Mouse (Mus musculus): ENCODE data around the gene Sppl3. TPM values are rescaled to one million over a fixed set of nuclear protein-coding genes. Genes with fewer than 3 reads are reported as not detected.

Sppl3 gene
- 10 to 100 TPM in 1 of 2 experiments, 1 to 10 TPM in 1; 10.0 to 36.4 TPM for polyA plus RNA-seq (2012; fragmentation: generic; extraction: Trizol)

DNA sequence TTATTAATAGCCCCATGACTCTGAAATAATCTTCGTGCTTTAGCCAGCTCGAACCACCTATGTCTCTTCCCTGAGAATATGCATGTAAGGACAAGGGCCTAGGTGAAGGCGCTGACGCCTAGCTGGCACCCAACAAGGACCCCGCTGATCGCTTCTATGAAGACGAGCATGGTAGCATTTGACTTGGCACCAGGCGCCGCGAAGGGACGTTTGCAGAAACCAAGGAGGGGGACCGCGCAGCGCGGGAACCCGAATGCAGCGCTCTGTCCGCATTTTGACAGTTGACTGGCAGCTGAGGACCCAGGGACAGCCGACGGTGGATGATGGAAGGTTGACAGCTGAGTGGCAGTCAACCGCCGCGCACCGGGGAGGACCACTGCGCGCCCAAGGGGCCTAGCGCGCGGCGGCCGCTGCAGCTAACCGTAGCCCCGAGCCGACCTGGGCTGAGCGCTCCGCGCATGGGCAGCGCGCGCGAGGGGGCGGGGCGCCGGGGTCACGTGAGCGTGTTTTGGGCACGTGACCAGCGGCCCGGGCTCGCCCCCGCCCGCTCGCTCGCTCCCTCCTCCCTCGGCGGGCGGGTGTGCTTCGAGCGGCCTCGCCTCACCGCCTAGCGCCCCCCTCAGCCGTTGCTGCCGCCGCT lies at the start of gene Sppl3:
TSS of gene Sppl3 (plus strand) at position 561 of the 640 bp plus-strand sequence.

DNA sequence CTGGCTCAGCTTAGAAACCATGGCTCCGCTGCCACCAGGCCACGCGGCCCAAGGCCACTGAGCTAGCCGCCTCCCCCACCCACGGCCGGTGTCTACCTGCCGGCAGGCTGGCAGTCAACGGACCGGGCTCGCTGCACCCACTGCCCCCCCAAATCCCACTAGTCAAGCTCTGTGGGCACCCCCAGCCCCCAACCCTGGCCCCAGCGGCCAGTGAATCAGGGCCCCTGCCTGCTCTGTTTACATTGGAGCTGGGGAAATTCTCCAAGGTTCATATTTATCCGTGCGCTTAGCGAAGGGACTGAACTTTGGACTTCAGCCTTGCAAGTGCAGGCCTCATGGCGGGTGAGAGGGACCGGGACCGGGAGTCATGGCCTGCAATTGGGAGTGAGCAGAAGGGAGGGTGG lies 40.1 kb upstream of the Sppl3 start, which contains the start of gene Hnf1a:
TSS of gene Hnf1a (minus strand) at position 271 of the 404 bp plus-strand sequence.

DNA sequence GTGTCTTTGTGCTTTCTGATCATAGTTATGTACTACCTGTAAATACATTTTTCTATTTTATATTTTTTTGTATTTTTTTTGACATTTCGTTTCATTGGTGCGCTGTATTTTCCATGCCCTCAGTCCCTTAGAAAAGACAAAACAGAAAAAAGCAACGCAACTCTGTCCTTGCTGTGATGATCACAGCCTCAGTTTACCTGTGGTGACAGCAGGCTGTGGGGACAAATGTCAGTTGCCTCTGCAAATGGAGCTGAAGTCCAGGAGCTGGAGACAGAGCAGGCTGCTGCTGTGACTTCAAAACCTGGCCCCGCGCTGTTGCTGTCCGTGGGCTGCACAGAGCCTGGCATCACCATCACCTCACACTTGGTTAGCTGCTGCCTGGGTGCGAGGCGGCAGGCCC lies 87.3 kb downstream of the Sppl3 start, which contains the start of gene Gm10401:
TSS of gene Gm10401 (minus strand) at position 101 of the 400 bp plus-strand sequence.

DNA sequence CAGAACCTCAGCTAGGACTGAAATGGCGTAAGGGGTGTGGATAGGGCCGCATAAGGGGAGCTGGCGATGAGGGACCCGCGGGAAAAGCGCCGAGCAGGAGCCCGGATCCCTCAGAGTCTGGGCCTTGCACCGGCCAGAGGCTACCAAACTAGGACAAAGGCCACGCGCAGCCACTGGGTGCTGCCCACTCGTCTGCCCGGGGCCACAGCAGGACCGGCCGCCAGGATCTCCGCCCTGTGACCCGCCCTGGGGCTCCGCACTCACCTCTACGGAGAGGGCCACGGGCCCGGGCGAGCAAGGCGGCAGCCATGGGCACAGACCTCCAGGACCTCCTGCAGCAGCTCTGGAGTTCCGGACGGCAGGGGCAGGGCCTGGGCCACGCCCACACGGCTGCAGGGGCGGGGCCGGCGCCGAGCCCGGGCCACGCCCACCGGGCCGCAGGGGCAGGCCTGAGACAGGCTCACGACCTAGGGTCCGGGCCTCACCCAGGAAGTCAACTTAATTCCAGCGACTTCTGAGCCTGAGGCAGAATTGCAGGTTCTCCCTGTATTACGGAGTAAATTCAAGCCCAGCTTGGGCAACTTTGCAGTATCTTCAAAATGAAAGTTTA lies 108.1 kb downstream of the Sppl3 start, which contains the start of gene Acads:
TSS of gene Acads (minus strand) at position 386 of the 610 bp plus-strand sequence.

DNA sequence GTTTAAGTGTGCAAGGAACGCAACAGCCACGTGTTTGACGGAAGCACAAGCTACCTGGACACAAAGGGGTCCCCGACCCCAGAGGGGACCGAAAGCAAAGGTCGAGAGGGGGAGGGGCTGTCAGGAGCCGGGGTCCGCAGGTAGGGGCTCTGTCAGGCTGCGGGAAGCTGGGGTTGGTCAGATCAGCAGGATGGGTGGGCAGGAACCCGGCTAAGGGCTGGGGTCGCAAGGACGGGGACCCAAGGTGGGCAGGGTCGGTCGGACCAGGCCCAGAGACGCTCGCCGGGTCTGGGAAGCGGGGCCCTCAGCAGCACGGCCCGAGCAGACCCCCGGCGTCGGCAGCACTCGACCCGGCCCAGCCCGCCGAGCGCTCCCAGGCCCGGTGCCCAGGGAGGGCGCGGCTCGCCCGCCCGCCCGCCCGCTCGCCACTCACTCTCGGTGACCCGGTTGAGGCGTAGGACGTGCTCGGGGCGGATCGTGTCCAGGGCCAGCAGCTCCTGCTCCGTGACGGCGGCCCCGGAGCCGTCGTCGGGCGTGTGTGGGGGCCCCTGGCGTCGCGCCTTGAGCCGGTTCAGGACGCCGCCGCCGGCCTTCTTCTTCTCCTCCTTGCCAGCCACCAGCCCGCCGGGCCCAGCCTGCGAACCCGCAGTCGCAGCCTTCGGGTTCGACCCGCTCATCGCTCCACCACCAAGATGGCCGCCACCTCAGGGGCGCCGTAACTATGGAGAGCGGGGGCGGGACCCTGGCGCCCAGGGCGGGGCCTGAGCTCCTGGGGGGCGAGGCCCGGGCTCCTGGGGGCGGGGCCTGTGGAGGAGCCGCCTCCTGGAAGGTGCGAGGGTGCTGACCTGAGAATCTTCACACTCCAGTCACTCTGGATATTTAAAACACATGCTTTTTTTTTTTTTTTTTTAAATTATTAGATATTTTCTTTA lies 123.6 kb downstream of the Sppl3 start, which contains the start of gene Unc119b:
TSS of gene Unc119b (minus strand) at position 742 of the 932 bp plus-strand sequence.

Other genes starting within 250 kb of the Sppl3 start
- 10 to 100 TPM; 23.7 to 41.4 TPM for gene Ankrd13a, start 236.5 kb upstream of the Sppl3 start, polyA plus RNA-seq (2012; fragmentation: generic; extraction: Trizol)
- gene Git2, start 235.6 kb upstream of the Sppl3 start, polyA plus RNA-seq (2012; fragmentation: generic; extraction: Trizol), result 10 to 100 TPM in 1 of 2 experiments, 1 to 10 TPM in 1; 4.6 to 21.3 TPM
- 10 to 100 TPM; 41.9 to 54.5 TPM for gene 1500011B03Rik, start 187.7 kb upstream of the Sppl3 start, polyA plus RNA-seq (2012; fragmentation: generic; extraction: Trizol)
- gene 4930519G04Rik, start 157.5 kb upstream of the Sppl3 start, polyA plus RNA-seq (2012; fragmentation: generic; extraction: Trizol), result not detected
- not detected for gene Gm9936, start 152.5 kb upstream of the Sppl3 start, polyA plus RNA-seq (2012; fragmentation: generic; extraction: Trizol)
- gene Oasl2, start 114.2 kb upstream of the Sppl3 start, polyA plus RNA-seq (2012; fragmentation: generic; extraction: Trizol), result 1 to 10 TPM in 1 of 2 experiments, under 1 TPM in 1; 0.15 to 7.8 TPM
- under 1 TPM; 0.07 to 0.08 TPM for gene Oasl1, start 87.9 kb upstream of the Sppl3 start, polyA plus RNA-seq (2012; fragmentation: generic; extraction: Trizol)
- gene 2210016L21Rik, start 69.0 kb upstream of the Sppl3 start, polyA plus RNA-seq (2012; fragmentation: generic; extraction: Trizol), result 10 to 100 TPM; 17.2 to 33.9 TPM
- gene Hnf1a, start 40.0 kb upstream of the Sppl3 start, polyA plus RNA-seq (2012; fragmentation: generic; extraction: Trizol), result not detected
- 10 to 100 TPM in 1 of 2 experiments, 1 to 10 TPM in 1; 4.7 to 13.3 TPM for gene Gm10401, start 87.2 kb downstream of the Sppl3 start, polyA plus RNA-seq (2012; fragmentation: generic; extraction: Trizol)
- gene Acads, start 108.2 kb downstream of the Sppl3 start, polyA plus RNA-seq (2012; fragmentation: generic; extraction: Trizol), result 10 to 100 TPM; 46.2 to 54.7 TPM
- 10 to 100 TPM; 13.3 to 33.6 TPM for gene Unc119b, start 123.8 kb downstream of the Sppl3 start, polyA plus RNA-seq (2012; fragmentation: generic; extraction: Trizol)
- gene Mlec, start 147.0 kb downstream of the Sppl3 start, polyA plus RNA-seq (2012; fragmentation: generic; extraction: Trizol), result 10 to 100 TPM; 18.5 to 63.7 TPM
- under 1 TPM; 0.04 to 0.15 TPM for gene Cabp1, start 183.2 kb downstream of the Sppl3 start, polyA plus RNA-seq (2012; fragmentation: generic; extraction: Trizol)
- 100 to 1,000 TPM in 1 of 2 experiments, 10 to 100 TPM in 1; 79.2 to 180 TPM for gene Pop5, start 224.7 kb downstream of the Sppl3 start, polyA plus RNA-seq (2012; fragmentation: generic; extraction: Trizol)